Mouse (Mus musculus) liver, embryonic 14.5 days (tissue): ENCODE data around the gene Serpinb6a.

Experiments used
- CTCF ChIP-seq: IDR thresholded peaks from 2 replicates; pipeline ENCODE4 v1.5.1; 2016; ENCODE audit warnings: antibody characterized with exemption, low read depth, control low read depth
- EP300 ChIP-seq: IDR thresholded peaks from 2 replicates; pipeline ENCODE4 v1.6.1; 2016; ENCODE audit warnings: antibody characterized with exemption, low read depth

DNA sequence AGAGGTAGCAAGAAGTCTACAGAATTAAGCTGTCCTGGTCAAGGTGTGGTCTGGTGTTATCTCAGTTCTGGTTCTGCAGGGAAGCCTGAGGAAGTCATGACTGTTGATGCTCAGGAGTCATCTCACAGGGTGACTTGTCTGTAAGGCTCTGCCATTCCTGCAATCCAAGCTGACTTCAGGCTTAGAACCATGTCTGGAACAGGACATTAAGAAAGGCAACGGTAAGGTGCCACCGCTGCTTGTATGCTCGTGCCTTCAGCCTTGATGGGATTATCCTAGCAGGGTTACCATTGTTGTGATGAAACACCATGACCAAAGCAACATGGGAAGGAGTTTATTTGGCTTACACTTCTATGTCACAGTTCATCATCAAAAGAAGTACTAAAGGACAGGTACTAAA is 44.9 kb upstream of the Serpinb6a start:
- TF ChIP-seq CTCF, result no peak
- no peak for TF ChIP-seq EP300
